In the genomic region with DNA sequence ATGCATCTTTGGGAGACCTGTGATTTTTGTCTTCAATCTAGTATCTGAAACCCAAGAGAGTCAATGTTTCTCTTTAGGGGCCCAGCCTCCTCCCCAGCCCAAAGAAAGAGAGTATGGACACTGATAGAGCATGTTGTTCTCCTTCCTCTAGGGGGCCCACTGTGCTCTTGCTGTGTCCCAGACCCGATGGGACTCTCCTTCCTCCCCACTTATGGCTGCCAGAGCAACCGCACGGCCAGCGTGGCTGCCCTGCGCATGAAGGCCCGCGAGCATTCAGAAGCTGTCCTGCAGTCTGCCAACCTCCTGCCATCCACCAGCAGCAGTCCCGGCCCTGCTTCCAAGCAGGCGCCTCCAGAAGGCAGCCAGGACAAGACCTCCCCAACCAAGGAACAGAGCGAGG, we compare ENCODE assay signal across 11 mouse cellular contexts. TPM values are rescaled to one million over a fixed set of nuclear protein-coding genes. Genes with fewer than 3 reads are reported as not detected.
A peak's percentile ranks its signal among the peaks of the same experiment; 100 is the strongest.
DNase-seq lines count a peak whose midpoint lies in the region; ATAC-seq and TF ChIP-seq lines count a peak whose summit lies in the region.
"Had no signal": no experiment of that assay in that cellular context is flagged by ENCODE, and none has a peak within 500 bp of the region (broad histone marks: within the 10 kb centered on the region; RNA-seq: fewer than 3 reads in every experiment).

No protein-coding gene starts in this region.

- H3K4me1 ChIP-seq in kidney, embryonic 15.5 days = no peaks in the 10 kb centered on the region
- no peaks in the 10 kb centered on the region for H3K4me1 ChIP-seq in kidney, adult 2 months (ENCODE audit: control insufficient read depth, insufficient read depth, low read length)
- H3K4me1 ChIP-seq in ES-Bruce4 (ENCODE audit: control insufficient read depth, insufficient read depth, low read length) = no peaks in the 10 kb centered on the region
- H3K4me1 ChIP-seq: liver, embryonic 15.5 days; neural tube, embryonic 12.5 days had no signal

- no peaks in the 10 kb centered on the region for H3K36me3 ChIP-seq in kidney, embryonic 15.5 days
- H3K36me3 ChIP-seq in kidney, adult 2 months (ENCODE audit: control insufficient read depth, insufficient read depth, low read length) = no peaks in the 10 kb centered on the region
- H3K36me3 ChIP-seq in ES-Bruce4 (ENCODE audit: control insufficient read depth, insufficient read depth, low read length, poor library complexity, severe bottlenecking) = no peaks in the 10 kb centered on the region
- H3K36me3 ChIP-seq: liver, embryonic 15.5 days; neural tube, embryonic 12.5 days had no signal

- TF ChIP-seq EP300 in ES-Bruce4 (IDR thresholded peaks at IDR 0.05; ENCODE audit: insufficient read depth, low read depth, low read length) = no peak

- TF ChIP-seq POLR2A in kidney, adult 2 months (IDR thresholded peaks at IDR 0.05; ENCODE audit: low read depth, low read length) = no peak
- TF ChIP-seq POLR2A in ES-Bruce4 (IDR thresholded peaks at IDR 0.05; ENCODE audit: insufficient read depth, low read length) = no peak

- no peak overlapping the region for H3K9ac ChIP-seq in kidney, embryonic 15.5 days
- no peak overlapping the region for H3K9ac ChIP-seq in ES-Bruce4 (ENCODE audit: low read depth, poor library complexity, severe bottlenecking)
- H3K9ac ChIP-seq: liver, embryonic 15.5 days; neural tube, embryonic 12.5 days had no signal

- 52% methylated on average over 10 of the region's 10 CpGs for WGBS in kidney, embryonic 15.5 days
- 58% methylated on average over 10 of the region's 10 CpGs for WGBS in kidney, adult 2 months

- H3K4me3 ChIP-seq in kidney, embryonic 15.5 days (replicated peaks) = no peak overlapping the region
- H3K4me3 ChIP-seq in kidney, adult 2 months (ENCODE audit: insufficient read depth, low read depth, low read length) = no peak overlapping the region
- H3K4me3 ChIP-seq in ES-Bruce4 (ENCODE audit: low read depth, low read length) = peak overlapping the region; percentile 13
- H3K4me3 ChIP-seq: liver, embryonic 15.5 days; neural tube, embryonic 12.5 days had no signal

- H3K27me3 ChIP-seq in kidney, embryonic 15.5 days = no peaks in the 10 kb centered on the region
- no peaks in the 10 kb centered on the region for H3K27me3 ChIP-seq in kidney, adult 2 months (replicated peaks; ENCODE audit: control insufficient read depth, insufficient read depth, low read length)
- H3K27me3 ChIP-seq in ES-Bruce4 (ENCODE audit: control insufficient read depth, insufficient read depth, low read length, poor library complexity, severe bottlenecking) = no peaks in the 10 kb centered on the region
- H3K27me3 ChIP-seq: liver, embryonic 15.5 days; neural tube, embryonic 12.5 days had no signal

- no peak for ATAC-seq in kidney, embryonic 15.5 days (replicated peaks; ENCODE audit: low FRiP score)
- ATAC-seq in common myeloid progenitor, adult 5-6 weeks (replicated peaks; ENCODE audit: low read depth, poor library complexity, severe bottlenecking) = peak; percentile 64
- ATAC-seq: hindbrain, embryonic 16.5 days had no signal

- H3K27ac ChIP-seq in kidney, embryonic 15.5 days = no peak overlapping the region
- H3K27ac ChIP-seq in kidney, adult 2 months (ENCODE audit: insufficient read depth, low read depth, low read length) = no peak overlapping the region
- no peak overlapping the region for H3K27ac ChIP-seq in ES-Bruce4 (ENCODE audit: insufficient read depth, low read length)
- H3K27ac ChIP-seq: liver, embryonic 15.5 days; neural tube, embryonic 12.5 days had no signal

- H3K9me3 ChIP-seq in kidney, embryonic 15.5 days (replicated peaks) = no peaks in the 10 kb centered on the region
- no peaks in the 10 kb centered on the region for H3K9me3 ChIP-seq in ES-Bruce4 (replicated peaks; ENCODE audit: control insufficient read depth, insufficient read depth, low read length, poor library complexity, severe bottlenecking)
- H3K9me3 ChIP-seq: liver, embryonic 15.5 days; neural tube, embryonic 12.5 days had no signal

- DNase-seq in kidney, adult 2 months = no peak
- peak; percentile 29 for DNase-seq in heart, postnatal 4 days
- no peak for DNase-seq in thymus, adult 18-20 months
- DNase-seq in adrenal gland, postnatal 10 days = no peak
- DNase-seq in cerebellum, adult 11 months = no peak

- H3K4me2 ChIP-seq in kidney, embryonic 15.5 days = 0 out of 2 replicates have a peak overlapping the region, but pooled peaks have one; percentile 20
- H3K4me2 ChIP-seq: liver, embryonic 15.5 days; neural tube, embryonic 12.5 days had no signal

- no peak for TF ChIP-seq CTCF in kidney, adult 2 months (conservative IDR thresholded peaks at IDR 0.05; ENCODE audit: insufficient read depth, insufficient read length, low read depth, low read length)
- TF ChIP-seq CTCF in ES-Bruce4 (IDR thresholded peaks at IDR 0.05; ENCODE audit: low read depth, low read length) = peak; percentile 52

RNA-seq across cellular contexts. Expression of a gene that starts 29.4 kb away (rescaled TPM):
- 0.14 and 0.49 TPM in 2 replicates for polyA plus RNA-seq in kidney, embryonic 15.5 days (2015; fragmentation: Nextera tagmentation; extraction: Ambion mirVana)
- polyA plus RNA-seq in kidney, adult 2 months (2012; rRNA removed) = not detected in 2 replicates
- polyA plus RNA-seq in ES-Bruce4 (2011; ENCODE audit: insufficient read depth, insufficient read length, low read depth, missing spikeins) = not detected in 2 replicates
- total RNA-seq in common myeloid progenitor, adult 5-6 weeks (2017) = not detected in 2 replicates
- total RNA-seq in heart, postnatal 4 days (2021) = not detected
- total RNA-seq in adrenal gland, postnatal 10 days (2021) = under 1 TPM; 0.57 to 0.73 TPM

RNA-seq across cellular contexts. Expression of a gene that starts 56.5 kb away (rescaled TPM):
- 0.14 and 0.31 TPM in 2 replicates for polyA plus RNA-seq in kidney, embryonic 15.5 days (2015; fragmentation: Nextera tagmentation; extraction: Ambion mirVana)
- polyA plus RNA-seq in kidney, adult 2 months (2012; rRNA removed) = 0.86 TPM in 1 of 2 replicates, not detected in the other
- not detected in 2 replicates for polyA plus RNA-seq in ES-Bruce4 (2011; ENCODE audit: insufficient read depth, insufficient read length, low read depth, missing spikeins)
- not detected in 2 replicates for total RNA-seq in common myeloid progenitor, adult 5-6 weeks (2017)
- 10 to 100 TPM; 39.4 to 39.5 TPM for total RNA-seq in heart, postnatal 4 days (2021)
- total RNA-seq in adrenal gland, postnatal 10 days (2021) = 10 to 100 TPM in 1 of 2 experiments, 1 to 10 TPM in 1; 5.6 to 19.6 TPM
